Mouse (Mus musculus): ENCODE results near the gene Hgfac. TPM values are rescaled to one million over a fixed set of nuclear protein-coding genes. Genes with fewer than 3 reads are reported as not detected.

The Hgfac gene
- polyA plus RNA-seq, 1 experiment from 2014 or later, result 277 TPM

DNA sequence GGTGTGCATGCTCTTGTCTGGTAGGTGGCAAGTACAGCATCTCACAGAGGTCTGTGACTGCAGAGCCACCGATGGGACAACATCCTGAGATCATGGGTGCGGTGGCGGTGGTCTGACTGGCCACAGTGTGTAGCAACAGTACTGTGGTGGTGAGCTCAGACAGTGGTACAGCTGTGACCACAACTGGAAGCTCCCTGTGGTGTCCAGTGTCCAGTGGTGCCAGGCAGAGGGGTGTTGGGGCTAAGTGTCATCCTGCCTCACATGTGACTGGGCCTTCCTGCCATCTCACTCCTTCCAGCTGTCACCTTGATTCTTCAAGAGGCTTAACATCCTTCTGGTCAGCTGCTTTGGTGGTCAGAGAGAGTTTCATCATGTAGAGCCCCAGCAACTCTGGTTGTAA is 13.3 kb downstream of the Hgfac start:
- Histone ChIP-seq H3K36me3 (ENCODE audit: control insufficient read depth, insufficient read depth) (no peaks in the 10 kb centered on the region), H3K9ac (ENCODE audit: low read depth, low read length) (no peak overlapping the region), H3K27me3 (ENCODE audit: control insufficient read depth, insufficient read depth, low read depth, low read length) (peaks cover 35% of the 10 kb centered on the region), H3K9me3 (replicated peaks; ENCODE audit: control insufficient read depth, low read length) (no peaks in the 10 kb centered on the region), H3K27ac (ENCODE audit: low read length) (no peak overlapping the region), H3K4me1 (ENCODE audit: control insufficient read depth, low read depth, low read length) (no peaks in the 10 kb centered on the region; the same call in none of the 2 replicates), H3K4me2 (ENCODE audit: low read depth, low read length) (no peak overlapping the region), H3K4me3 (ENCODE audit: low read depth, low read length) (no peak overlapping the region)
- 68% methylated on average over 3 of the region's 3 CpGs for whole genome bisulfite sequencing (ENCODE audit: insufficient replicate concordance)
- no peak for ATAC-seq (ENCODE audit: low read depth)

DNA sequence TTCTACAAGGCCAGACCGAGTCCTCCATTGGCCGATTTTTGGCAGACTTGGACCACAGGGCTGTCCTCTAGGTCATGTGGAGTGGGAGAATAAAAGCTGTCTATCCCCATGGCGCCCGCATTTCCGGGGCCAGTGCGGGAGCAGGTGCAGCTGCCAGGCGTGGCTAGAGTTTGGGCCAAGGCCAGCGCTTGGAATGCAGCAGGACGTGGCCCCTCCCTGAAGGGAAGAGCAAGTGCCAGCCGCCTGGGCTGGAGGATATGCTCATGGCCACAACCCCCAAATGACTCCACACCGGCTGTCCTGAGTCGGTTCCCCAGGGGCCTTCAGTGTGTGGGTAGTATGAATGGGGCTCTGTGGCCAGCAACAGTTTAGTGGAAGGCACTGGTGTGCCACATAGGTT is 13.8 kb downstream of the Hgfac start:
- H3K9me3 ChIP-seq (replicated peaks; ENCODE audit: control insufficient read depth, low read length), result no peaks in the 10 kb centered on the region
- peaks cover 35% of the 10 kb centered on the region for H3K27me3 ChIP-seq (ENCODE audit: control insufficient read depth, insufficient read depth, low read depth, low read length)
- no peak overlapping the region for H3K4me3 ChIP-seq (ENCODE audit: low read depth, low read length)
- H3K9ac ChIP-seq (ENCODE audit: low read depth, low read length), result no peak overlapping the region
- H3K4me1 ChIP-seq (ENCODE audit: control insufficient read depth, low read depth, low read length), result no peaks in the 10 kb centered on the region; the same call in none of the 2 replicates
- H3K27ac ChIP-seq (ENCODE audit: low read length), result no peak overlapping the region
- no peak overlapping the region for H3K4me2 ChIP-seq (ENCODE audit: low read depth, low read length)
- no peak for ATAC-seq (ENCODE audit: low read depth)
- no peaks in the 10 kb centered on the region for H3K36me3 ChIP-seq (ENCODE audit: control insufficient read depth, insufficient read depth)
- 68% methylated on average over 12 of the region's 12 CpGs for WGBS (ENCODE audit: insufficient replicate concordance)

DNA sequence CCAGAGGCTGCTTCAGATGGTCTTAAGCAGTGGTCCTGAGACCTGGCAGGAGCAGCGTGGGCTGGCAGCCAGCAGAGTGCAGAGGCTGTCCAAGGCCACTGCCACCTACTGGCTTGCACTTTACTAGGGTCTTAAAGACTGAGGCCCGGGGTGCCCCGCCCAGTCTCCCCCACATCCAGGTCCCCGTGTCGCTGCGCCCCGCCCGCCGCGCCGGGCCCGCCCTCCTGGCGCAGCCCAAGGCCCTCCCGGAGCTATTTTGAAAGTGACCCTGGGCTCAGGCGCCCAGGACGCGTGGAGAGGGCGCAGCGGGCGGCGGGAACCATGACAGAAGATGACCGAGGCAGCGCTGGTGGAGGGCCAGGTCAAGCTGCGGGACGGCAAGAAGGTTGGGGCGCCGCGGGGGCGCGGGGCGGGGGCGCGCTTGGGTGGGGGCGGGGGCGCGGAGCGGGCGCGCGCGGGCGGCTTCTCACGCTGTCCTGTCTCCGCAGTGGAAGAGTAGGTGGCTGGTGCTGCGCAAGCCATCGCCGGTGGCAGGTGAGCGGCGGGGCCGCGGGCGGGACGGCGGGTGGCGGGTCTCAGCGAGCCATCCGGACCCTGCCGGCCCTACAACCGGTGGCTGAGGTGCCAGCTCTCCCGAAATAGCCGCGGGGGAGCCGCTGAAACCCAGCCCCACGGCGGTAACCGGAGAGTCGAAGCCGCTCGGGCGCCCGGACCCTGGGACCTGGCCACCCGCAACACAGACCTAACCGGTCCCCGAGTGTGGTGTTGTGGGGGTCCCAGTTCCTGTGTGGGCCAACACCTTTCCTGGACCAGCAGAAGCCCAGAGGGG is 15.5 kb downstream of the Hgfac start, which contains the start of gene Dok7:
Gene Dok7 (plus strand): TSS at position 163 of the 829 bp plus-strand sequence.
- Histone ChIP-seq H3K9ac (ENCODE audit: low read depth, low read length) (no peak within 1 kb of the TSS), H3K9me3 (replicated peaks; ENCODE audit: control insufficient read depth, low read length) (no peaks in the 10 kb centered on the region), H3K36me3 (ENCODE audit: control insufficient read depth, insufficient read depth) (no peaks in the 10 kb centered on the region), H3K27me3 (ENCODE audit: control insufficient read depth, insufficient read depth, low read depth, low read length) (peaks cover 35% of the 10 kb centered on the region), H3K4me1 (ENCODE audit: control insufficient read depth, low read depth, low read length) (no peaks in the 10 kb centered on the region; the same call in none of the 2 replicates), H3K4me2 (ENCODE audit: low read depth, low read length) (peak within 1 kb of the TSS; percentile 56), H3K27ac (ENCODE audit: low read length) (no peak within 1 kb of the TSS), H3K4me3 (ENCODE audit: low read depth, low read length) (peak within 1 kb of the TSS; percentile 47)
- peak; percentile 19; the same call in 1 of the 2 replicates for ATAC-seq (ENCODE audit: low read depth)
- under 1% methylated on average over 63 of the region's 74 CpGs for WGBS (ENCODE audit: insufficient replicate concordance)

DNA sequence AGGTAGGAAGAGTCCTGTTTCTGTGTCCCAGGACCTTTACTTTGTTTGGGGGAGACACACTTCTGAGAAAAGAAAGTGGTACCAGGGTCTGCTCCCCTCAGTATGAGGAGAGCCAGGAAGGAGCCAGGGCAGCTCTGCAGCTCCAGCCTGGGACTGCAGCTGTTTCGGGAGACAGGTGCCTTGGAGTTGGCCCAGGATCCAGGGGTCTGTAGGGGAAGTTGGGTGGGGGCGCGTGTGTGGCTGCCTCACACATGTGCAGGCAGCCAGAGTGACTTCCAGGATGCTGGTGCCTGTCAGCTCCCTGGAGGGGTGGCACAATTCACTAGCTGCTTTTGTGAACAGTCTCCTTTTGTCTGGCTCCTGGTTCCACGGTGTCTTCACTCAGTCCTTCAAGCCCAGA is 16.3 kb downstream of the Hgfac start:
- Histone ChIP-seq H3K36me3 (ENCODE audit: control insufficient read depth, insufficient read depth) (no peaks in the 10 kb centered on the region), H3K9me3 (replicated peaks; ENCODE audit: control insufficient read depth, low read length) (no peaks in the 10 kb centered on the region), H3K4me3 (ENCODE audit: low read depth, low read length) (no peak overlapping the region), H3K27ac (ENCODE audit: low read length) (no peak overlapping the region), H3K4me1 (ENCODE audit: control insufficient read depth, low read depth, low read length) (no peaks in the 10 kb centered on the region; the same call in none of the 2 replicates), H3K4me2 (ENCODE audit: low read depth, low read length) (peak overlapping the region; percentile 56; the same call in 1 of the 2 replicates), H3K27me3 (ENCODE audit: control insufficient read depth, insufficient read depth, low read depth, low read length) (peaks cover 35% of the 10 kb centered on the region), H3K9ac (ENCODE audit: low read depth, low read length) (no peak overlapping the region)
- WGBS (ENCODE audit: insufficient replicate concordance), result 20% methylated on average over 4 of the region's 4 CpGs
- no peak for ATAC-seq (ENCODE audit: low read depth)

DNA sequence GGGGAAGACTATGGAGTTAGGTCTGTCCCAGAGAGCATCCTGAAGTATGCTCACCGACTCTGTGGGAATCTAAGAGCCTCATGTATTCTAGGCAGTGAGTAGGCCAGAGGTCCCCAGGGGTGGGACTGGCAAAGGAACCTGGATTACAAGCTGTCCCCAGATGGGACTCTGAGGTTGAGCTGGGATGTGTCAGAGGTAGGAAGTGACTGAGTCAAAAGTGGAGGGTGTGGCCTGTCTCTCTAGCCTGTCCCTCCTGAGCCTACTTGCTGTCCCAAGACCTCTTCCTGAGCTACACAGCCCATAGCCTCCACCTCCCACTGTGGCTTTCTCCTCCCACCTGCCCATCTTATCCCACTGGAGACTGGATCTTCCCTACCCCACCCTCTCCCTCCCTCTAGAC is 16.9 kb downstream of the Hgfac start:
- no peaks in the 10 kb centered on the region for H3K9me3 ChIP-seq (replicated peaks; ENCODE audit: control insufficient read depth, low read length)
- no peak for ATAC-seq (ENCODE audit: low read depth)
- H3K27ac ChIP-seq (ENCODE audit: low read length), result no peak overlapping the region
- no peaks in the 10 kb centered on the region; the same call in none of the 2 replicates for H3K4me1 ChIP-seq (ENCODE audit: control insufficient read depth, low read depth, low read length)
- peaks cover 35% of the 10 kb centered on the region for H3K27me3 ChIP-seq (ENCODE audit: control insufficient read depth, insufficient read depth, low read depth, low read length)
- H3K36me3 ChIP-seq (ENCODE audit: control insufficient read depth, insufficient read depth), result no peaks in the 10 kb centered on the region
- H3K9ac ChIP-seq (ENCODE audit: low read depth, low read length), result no peak overlapping the region
- 36% methylated on average over 1 of the region's 1 CpGs for WGBS (ENCODE audit: insufficient replicate concordance)
- no peak overlapping the region for H3K4me2 ChIP-seq (ENCODE audit: low read depth, low read length)
- no peak overlapping the region for H3K4me3 ChIP-seq (ENCODE audit: low read depth, low read length)

DNA sequence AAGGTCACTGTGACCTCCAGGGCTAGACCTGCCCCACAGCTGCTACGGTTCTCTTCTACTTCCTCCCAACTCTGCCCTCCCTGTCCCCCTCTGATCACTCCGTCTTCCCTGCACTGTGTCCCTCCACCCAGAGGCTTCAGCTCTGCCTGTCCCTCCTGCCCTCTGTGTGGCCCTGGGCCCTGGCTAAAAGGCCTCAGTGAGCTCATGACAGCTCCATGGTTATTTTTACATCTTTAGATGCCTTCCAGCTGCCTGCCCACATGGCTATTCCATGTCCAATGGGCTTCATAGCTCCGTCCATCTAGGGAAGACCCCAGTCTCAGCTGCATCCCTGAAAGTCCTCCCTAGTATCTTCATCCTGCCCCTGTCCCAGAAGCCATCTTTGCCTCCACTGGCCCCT is 18.8 kb downstream of the Hgfac start:
- no peak overlapping the region for H3K9ac ChIP-seq (ENCODE audit: low read depth, low read length)
- peaks cover 35% of the 10 kb centered on the region for H3K27me3 ChIP-seq (ENCODE audit: control insufficient read depth, insufficient read depth, low read depth, low read length)
- no peak overlapping the region for H3K4me3 ChIP-seq (ENCODE audit: low read depth, low read length)
- no peaks in the 10 kb centered on the region for H3K36me3 ChIP-seq (ENCODE audit: control insufficient read depth, insufficient read depth)
- WGBS (ENCODE audit: insufficient replicate concordance), result 38% methylated on average over 3 of the region's 3 CpGs
- H3K4me1 ChIP-seq (ENCODE audit: control insufficient read depth, low read depth, low read length), result no peaks in the 10 kb centered on the region; the same call in none of the 2 replicates
- ATAC-seq (ENCODE audit: low read depth), result no peak
- no peak overlapping the region for H3K4me2 ChIP-seq (ENCODE audit: low read depth, low read length)
- H3K9me3 ChIP-seq (replicated peaks; ENCODE audit: control insufficient read depth, low read length), result no peaks in the 10 kb centered on the region
- H3K27ac ChIP-seq (ENCODE audit: low read length), result no peak overlapping the region

DNA sequence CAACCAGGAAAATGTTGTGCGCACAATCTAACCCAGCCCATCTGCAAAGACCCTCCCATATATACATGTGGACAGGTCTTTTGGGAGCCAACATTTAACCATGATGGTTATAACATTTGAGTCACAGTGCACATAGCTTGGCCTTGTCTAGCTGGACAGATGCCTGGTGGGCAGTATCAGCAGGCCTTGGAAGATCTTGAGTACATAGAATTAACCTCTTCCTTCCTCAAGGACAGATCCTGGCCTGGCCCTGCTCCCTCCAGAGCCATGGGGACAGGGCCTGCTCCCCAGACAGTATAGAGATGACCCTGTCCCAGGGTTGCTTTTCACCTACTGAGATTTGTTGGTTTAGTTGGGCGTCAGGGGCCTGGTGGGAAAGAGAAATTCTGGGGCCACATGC is 28.5 kb downstream of the Hgfac start:
- H3K27me3 ChIP-seq (ENCODE audit: control insufficient read depth, insufficient read depth, low read depth, low read length), result no peaks in the 10 kb centered on the region
- no peak overlapping the region for H3K27ac ChIP-seq (ENCODE audit: low read length)
- H3K9ac ChIP-seq (ENCODE audit: low read depth, low read length), result no peak overlapping the region
- H3K36me3 ChIP-seq (ENCODE audit: control insufficient read depth, insufficient read depth), result no peaks in the 10 kb centered on the region
- no peak overlapping the region for H3K4me3 ChIP-seq (ENCODE audit: low read depth, low read length)
- H3K4me1 ChIP-seq (ENCODE audit: control insufficient read depth, low read depth, low read length), result no peaks in the 10 kb centered on the region
- H3K4me2 ChIP-seq (ENCODE audit: low read depth, low read length), result no peak overlapping the region
- no peaks in the 10 kb centered on the region for H3K9me3 ChIP-seq (replicated peaks; ENCODE audit: control insufficient read depth, low read length)
- 61% methylated on average over 2 of the region's 2 CpGs for WGBS (ENCODE audit: insufficient replicate concordance)
- no peak for ATAC-seq (ENCODE audit: low read depth)

DNA sequence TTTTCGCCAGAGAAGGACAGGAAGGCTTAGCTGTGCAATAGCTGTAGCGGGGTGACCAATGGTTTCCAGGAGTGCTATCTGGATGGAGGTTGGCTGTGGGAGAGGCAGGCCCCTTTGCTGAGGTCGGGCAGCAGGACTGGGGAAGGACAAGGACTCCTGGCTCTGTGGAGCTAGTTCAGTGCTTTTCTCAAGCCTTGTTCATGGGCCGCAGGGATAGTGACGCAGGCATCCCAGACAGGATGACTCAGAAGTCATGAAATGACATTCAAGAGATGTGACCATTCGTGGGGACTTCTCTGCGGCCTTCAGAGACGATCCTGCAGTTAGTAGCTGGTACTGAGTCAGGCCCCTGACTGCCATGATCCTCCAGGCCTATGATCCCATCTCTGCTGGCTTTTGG is 29.0 kb downstream of the Hgfac start:
- Histone ChIP-seq H3K4me3 (ENCODE audit: low read depth, low read length) (no peak overlapping the region), H3K9me3 (replicated peaks; ENCODE audit: control insufficient read depth, low read length) (no peaks in the 10 kb centered on the region), H3K4me2 (ENCODE audit: low read depth, low read length) (no peak overlapping the region), H3K36me3 (ENCODE audit: control insufficient read depth, insufficient read depth) (no peaks in the 10 kb centered on the region), H3K27ac (ENCODE audit: low read length) (no peak overlapping the region), H3K9ac (ENCODE audit: low read depth, low read length) (no peak overlapping the region), H3K27me3 (ENCODE audit: control insufficient read depth, insufficient read depth, low read depth, low read length) (no peaks in the 10 kb centered on the region), H3K4me1 (ENCODE audit: control insufficient read depth, low read depth, low read length) (no peaks in the 10 kb centered on the region)
- WGBS (ENCODE audit: insufficient replicate concordance), result 62% methylated on average over 8 of the region's 8 CpGs
- ATAC-seq (ENCODE audit: low read depth), result no peak

DNA sequence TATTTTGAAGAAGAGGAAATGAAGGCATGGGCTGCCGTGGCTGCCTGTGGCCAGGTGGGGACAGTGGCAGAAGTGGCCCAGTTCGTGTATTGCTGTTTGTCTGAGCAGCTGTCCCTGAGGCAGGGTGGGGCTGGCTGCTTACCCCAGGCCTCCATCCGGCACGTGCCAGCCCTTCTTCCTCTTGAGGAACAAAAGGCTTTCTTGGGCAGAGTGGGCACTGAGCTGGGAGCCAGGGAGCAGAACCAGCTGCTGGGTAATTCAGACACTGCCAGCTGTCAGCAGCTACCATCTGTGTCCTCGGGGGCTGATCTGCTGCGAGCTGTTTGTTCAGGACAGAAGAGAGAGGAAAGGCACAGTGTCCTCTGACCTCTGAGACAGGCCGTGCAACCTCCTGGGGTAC is 29.6 kb downstream of the Hgfac start:
- no peak overlapping the region for H3K4me2 ChIP-seq (ENCODE audit: low read depth, low read length)
- no peaks in the 10 kb centered on the region for H3K36me3 ChIP-seq (ENCODE audit: control insufficient read depth, insufficient read depth)
- H3K4me1 ChIP-seq (ENCODE audit: control insufficient read depth, low read depth, low read length), result no peaks in the 10 kb centered on the region
- H3K4me3 ChIP-seq (ENCODE audit: low read depth, low read length), result no peak overlapping the region
- H3K27me3 ChIP-seq (ENCODE audit: control insufficient read depth, insufficient read depth, low read depth, low read length), result no peaks in the 10 kb centered on the region
- no peak overlapping the region for H3K27ac ChIP-seq (ENCODE audit: low read length)
- WGBS (ENCODE audit: insufficient replicate concordance), result 42% methylated on average over 7 of the region's 7 CpGs
- no peak for ATAC-seq (ENCODE audit: low read depth)
- no peaks in the 10 kb centered on the region for H3K9me3 ChIP-seq (replicated peaks; ENCODE audit: control insufficient read depth, low read length)
- no peak overlapping the region for H3K9ac ChIP-seq (ENCODE audit: low read depth, low read length)
